Mouse (Mus musculus) forebrain, embryonic 11.5 days (tissue): ENCODE data around the gene Plk2. TPM values are rescaled to one million over a fixed set of nuclear protein-coding genes. Genes with fewer than 3 reads are reported as not detected.

Experiments used
- ATAC-seq: fragments of 200-750 bp; cut with Nextera tagmentation; replicated peaks from 2 replicates; pipeline ENCODE4 v1.8.0; 2017; ENCODE audit warnings: moderate TSS enrichment; ENCODE audit not compliant: low FRiP score
- DNase-seq: peaks from one replicate; pipeline ENCODE4 v3.0.0-alpha.2; 2017; ENCODE audit warnings: low spot score
- H3K27ac ChIP-seq: fragments of 300-500 bp; sonication (generic); 2 replicates; pipeline ENCODE4 v1.5.1; 2014; ENCODE audit warnings: low read depth, low read length
- H3K27me3 ChIP-seq: fragments of 300-500 bp; sonication (generic); 2 replicates; pipeline ENCODE4 v1.6.1; 2014; ENCODE audit warnings: mild to moderate bottlenecking, low read length, mixed read lengths; ENCODE audit not compliant: control insufficient read depth, insufficient read depth
- H3K36me3 ChIP-seq: fragments of 300-500 bp; sonication (generic); 2 replicates; pipeline ENCODE4 v1.6.1; 2014; ENCODE audit warnings: mild to moderate bottlenecking, low read length, moderate library complexity, mixed read lengths; ENCODE audit not compliant: control insufficient read depth, insufficient read depth
- H3K4me1 ChIP-seq: fragments of 300-500 bp; sonication (generic); replicated peaks from 2 replicates; pipeline ENCODE4 v1.6.1; 2014; ENCODE audit warnings: low read length, mixed read lengths; ENCODE audit not compliant: control insufficient read depth, insufficient read depth
- H3K4me2 ChIP-seq: fragments of 300-500 bp; sonication (generic); 2 replicates; pipeline ENCODE4 v1.6.1; 2014; ENCODE audit warnings: low read depth, mild to moderate bottlenecking, low read length, moderate library complexity, mixed read lengths; ENCODE audit not compliant: severe bottlenecking
- H3K4me3 ChIP-seq: fragments of 300-500 bp; sonication (generic); 2 replicates; pipeline ENCODE4 v1.5.1; 2014; ENCODE audit warnings: low read depth, low read length
- H3K9ac ChIP-seq: fragments of 300-500 bp; sonication (generic); 2 replicates; pipeline ENCODE4 v1.6.1; 2014; ENCODE audit warnings: low read length
- H3K9me3 ChIP-seq: fragments of 300-500 bp; sonication (generic); 2 replicates; pipeline ENCODE4 v1.6.1; 2016; ENCODE audit warnings: low read length, mixed read lengths; ENCODE audit not compliant: control insufficient read depth
- WGBS: fragments of 180-500 bp; shearing (Covaris S2); extraction: QIAGEN DNeasy Blood & Tissue Kit; methylation state at CpG from one replicate; pipeline ENCODE4 v1.1.7; 2014; 5-methylcytosine and 5-hydroxymethylcytosine counted together
- polyA plus RNA-seq: library from polyadenylated mRNA; unstranded; fragments of >200 nt; fragmentation: Nextera tagmentation; extraction: Ambion mirVana; gene quantifications from 2 replicates; pipeline ENCODE4 v1.2.1, GENCODE M21; 2014

Gene Plk2
- polyA plus RNA-seq, 1 experiment from 2014 or later: 76.0 TPM

- 84% methylated on average over 6 of the region's 6 CpGs for WGBS
- Histone ChIP-seq H3K4me2 (no peak overlapping the region), H3K4me1 (no peaks in the 10 kb centered on the region), H3K9me3 (no peaks in the 10 kb centered on the region), H3K27ac (no peak overlapping the region), H3K9ac (no peak overlapping the region), H3K27me3 (no peaks in the 10 kb centered on the region), H3K4me3 (no peak overlapping the region), H3K36me3 (no peaks in the 10 kb centered on the region)
- no peak for ATAC-seq
- DNase-seq: no peak
These were observed 51.6 kb downstream of the Plk2 start for GRCm38 (mm10) chr13:110446434-110446833.

- H3K36me3 ChIP-seq: no peaks in the 10 kb centered on the region
- WGBS: 58% methylated on average over 4 of the region's 4 CpGs
- no peaks in the 10 kb centered on the region for H3K27me3 ChIP-seq
- no peak overlapping the region for H3K27ac ChIP-seq
- H3K9ac ChIP-seq: no peak overlapping the region
- H3K4me3 ChIP-seq: no peak overlapping the region
- no peak for ATAC-seq
- H3K4me1 ChIP-seq: no peaks in the 10 kb centered on the region
- no peak for DNase-seq
- H3K9me3 ChIP-seq: no peaks in the 10 kb centered on the region
- no peak overlapping the region for H3K4me2 ChIP-seq
These were observed 55.2 kb downstream of the Plk2 start for GRCm38 (mm10) chr13:110450056-110450455.

Other genes with a start within 250 kb of the Plk2 start
- 15.5 and 17.4 TPM in 2 replicates for gene Rab3c, start 114.0 kb upstream of the Plk2 start, polyA plus RNA-seq
- 0.17 TPM in 1 of 2 replicates, not detected in the other for gene Gapt, start 37.8 kb upstream of the Plk2 start, polyA plus RNA-seq